Mouse (Mus musculus) kidney, adult 2 months (tissue): ENCODE data around the gene Wdr45b. TPM values are rescaled to one million over a fixed set of nuclear protein-coding genes. Genes with fewer than 3 reads are reported as not detected.

Experiments
- DNase-seq: peaks from one replicate; pipeline ENCODE4 v3.0.0; 2021
- H3K27ac ChIP-seq: fragments of 200-500 bp; 2 replicates; pipeline ENCODE4 v1.5.1; 2012; ENCODE audit warnings: low read depth, low read length, control low read depth, inconsistent platforms; ENCODE audit not compliant: insufficient read depth
- H3K27me3 ChIP-seq: fragments of 200-500 bp; replicated peaks from 2 replicates; pipeline ENCODE4 v1.6.1; 2012; ENCODE audit warnings: mild to moderate bottlenecking, moderate library complexity, low read length, inconsistent platforms; ENCODE audit not compliant: control insufficient read depth, insufficient read depth
- H3K36me3 ChIP-seq: fragments of 200-500 bp; 2 replicates; pipeline ENCODE4 v1.6.1; 2012; ENCODE audit warnings: mild to moderate bottlenecking, moderate library complexity, low read length, inconsistent platforms; ENCODE audit not compliant: control insufficient read depth, insufficient read depth
- H3K4me1 ChIP-seq: fragments of 200-500 bp; 2 replicates; pipeline ENCODE4 v1.6.1; 2011; ENCODE audit warnings: low read length; ENCODE audit not compliant: control insufficient read depth, insufficient read depth
- H3K4me3 ChIP-seq: fragments of 200-500 bp; 2 replicates; pipeline ENCODE4 v1.5.1; 2011; ENCODE audit warnings: mild to moderate bottlenecking, low read depth, low read length, control low read depth; ENCODE audit not compliant: insufficient read depth
- CTCF ChIP-seq: fragments of 200-500 bp; conservative IDR thresholded peaks from 2 replicates; pipeline ENCODE4 v1.5.1; 2011; ENCODE audit warnings: low read depth, mild to moderate bottlenecking, control low read depth, low read length, moderate library complexity, mixed read lengths; ENCODE audit not compliant: insufficient read depth, insufficient read length
- POLR2A ChIP-seq: fragments of 200-500 bp; IDR thresholded peaks from one replicate; pipeline ENCODE4 v1.6.1; 2011; ENCODE audit warnings: low read depth, low read length, control low read depth
- WGBS: fragments of 180-500 bp; shearing (Covaris S2); methylation state at CpG from one replicate; pipeline ENCODE4 v1.1.7; 2018; 5-methylcytosine and 5-hydroxymethylcytosine counted together
- polyA plus RNA-seq: library from polyadenylated mRNA; depleted of rRNA; stranded (reverse); fragments of >200 nt; gene quantifications from 2 replicates; pipeline ENCODE4 v1.2.3, GENCODE M21; 2012; rRNA removed

Wdr45b gene
- polyA plus RNA-seq, 1 experiment = 54.5 TPM

GRCm38 (mm10) chr11:121289859-121290258 lies 64.4 kb downstream of the Wdr45b start:
- peak; percentile 7 for DNase-seq
- TF ChIP-seq POLR2A (no peak), CTCF (no peak)
- WGBS = 95% methylated on average over 3 of the region's 3 CpGs
- Histone ChIP-seq H3K4me1 (no peaks in the 10 kb centered on the region), H3K4me3 (no peak overlapping the region), H3K27ac (no peak overlapping the region), H3K27me3 (no peaks in the 10 kb centered on the region), H3K36me3 (peaks cover 7% of the 10 kb centered on the region)

GRCm38 (mm10) chr11:121282911-121283310 lies 71.3 kb downstream of the Wdr45b start:
- Histone ChIP-seq H3K4me3 (no peak overlapping the region), H3K36me3 (peaks cover 2% of the 10 kb centered on the region; the same call in 1 of the 2 replicates), H3K4me1 (no peaks in the 10 kb centered on the region), H3K27me3 (no peaks in the 10 kb centered on the region), H3K27ac (no peak overlapping the region)
- DNase-seq = no peak
- TF ChIP-seq CTCF = no peak
- TF ChIP-seq POLR2A = no peak
- WGBS = 76% methylated on average over 6 of the region's 6 CpGs

GRCm38 (mm10) chr11:121278011-121278410 lies 76.2 kb downstream of the Wdr45b start:
- Histone ChIP-seq H3K4me1 (no peaks in the 10 kb centered on the region), H3K36me3 (no peaks in the 10 kb centered on the region), H3K4me3 (no peak overlapping the region), H3K27ac (no peak overlapping the region), H3K27me3 (no peaks in the 10 kb centered on the region)
- 91% methylated on average over 3 of the region's 3 CpGs for WGBS
- no peak for DNase-seq
- TF ChIP-seq POLR2A (no peak), CTCF (no peak)

- H3K4me1 ChIP-seq = no peaks in the 10 kb centered on the region
- WGBS = 85% methylated on average over 8 of the region's 8 CpGs
- H3K4me3 ChIP-seq = no peak overlapping the region
- no peaks in the 10 kb centered on the region for H3K27me3 ChIP-seq
- no peak overlapping the region for H3K27ac ChIP-seq
- no peak for DNase-seq
- TF ChIP-seq CTCF (no peak), POLR2A (no peak)
- H3K36me3 ChIP-seq = no peaks in the 10 kb centered on the region
These were observed 76.7 kb downstream of the Wdr45b start for GRCm38 (mm10) chr11:121277516-121277915.

Other genes with a start within 250 kb of the Wdr45b start
- gene Tex19.2, start 235.8 kb downstream of the Wdr45b start, polyA plus RNA-seq = not detected in 2 replicates
- gene Tex19.1, start 208.3 kb downstream of the Wdr45b start, polyA plus RNA-seq = not detected in 2 replicates
- gene Uts2r, start 194.2 kb downstream of the Wdr45b start, polyA plus RNA-seq = not detected in 2 replicates
- 18.3 and 23.6 TPM in 2 replicates for gene Hexdc, start 150.0 kb downstream of the Wdr45b start, polyA plus RNA-seq
- 25.4 and 27.4 TPM in 2 replicates for gene Ogfod3, start 149.7 kb downstream of the Wdr45b start, polyA plus RNA-seq
- gene Cybc1, start 125.1 kb downstream of the Wdr45b start, polyA plus RNA-seq = 13.7 and 15.3 TPM in 2 replicates
- gene Narf, start 117.2 kb downstream of the Wdr45b start, polyA plus RNA-seq = 41.8 and 54.1 TPM in 2 replicates
- 18.2 and 28.6 TPM in 2 replicates for gene Foxk2, start 94.5 kb downstream of the Wdr45b start, polyA plus RNA-seq
- 1.8 and 2.5 TPM in 2 replicates for gene Rab40b, start 33.8 kb upstream of the Wdr45b start, polyA plus RNA-seq
- gene Fn3krp, start 67.0 kb upstream of the Wdr45b start, polyA plus RNA-seq = 14.9 and 19.6 TPM in 2 replicates
- gene Fn3k, start 80.5 kb upstream of the Wdr45b start, polyA plus RNA-seq = 30.6 and 33.7 TPM in 2 replicates
- gene Tbcd, start 97.5 kb upstream of the Wdr45b start, polyA plus RNA-seq = 58.9 and 70.1 TPM in 2 replicates
- 3.0 and 3.3 TPM in 2 replicates for gene Zfp750, start 164.9 kb upstream of the Wdr45b start, polyA plus RNA-seq